Mouse (Mus musculus): Measurements from ENCODE around the gene Klra7.
"Not testable (repeated sequence)": the region's sequence is repeated elsewhere in the genome, so short reads cannot be mapped to it uniquely, and the experiment has no call there.

Gene Klra7

GRCm38 (mm10) chr6:130233222-130233621, at the start of gene Klra7:
Gene Klra7, minus strand, starts transcription at chr6:130233322.
- no peak for DNase-seq (ENCODE audit: low spot score)

- DNase-seq (ENCODE audit: low spot score), result not testable (repeated sequence)
These were observed 48.7 kb upstream of the Klra7 start, which contains the start of gene Klra10 for GRCm38 (mm10) chr6:130281828-130282227. Gene Klra10, minus strand, starts transcription at chr6:130281928.

- no peak for DNase-seq (ENCODE audit: low spot score)
These were observed 22.2 kb upstream of the Klra7 start for GRCm38 (mm10) chr6:130255326-130255725.

- no peak for DNase-seq (ENCODE audit: low spot score)
These were observed 4.4 kb upstream of the Klra7 start for GRCm38 (mm10) chr6:130237536-130237935.

GRCm38 (mm10) chr6:130236635-130237034, 3.5 kb upstream of the Klra7 start:
- DNase-seq (ENCODE audit: low spot score), result no peak

GRCm38 (mm10) chr6:130197453-130197852, 35.7 kb downstream of the Klra7 start:
- DNase-seq (ENCODE audit: low spot score), result not testable (repeated sequence)

GRCm38 (mm10) chr6:130193012-130193411, 40.1 kb downstream of the Klra7 start, which contains the start of gene Klra9:
Gene Klra9, minus strand, starts transcription at chr6:130193112.
- not testable (repeated sequence) for DNase-seq (ENCODE audit: low spot score)
